Mouse (Mus musculus) cerebellum, adult (tissue): Measurements from ENCODE around the gene Bhlhe40.

Source experiments
- ATAC-seq: cut with Nextera tagmentation; 2 replicates; pipeline ENCODE4 v1.9.2; 2017; ENCODE audit warnings: mild to moderate bottlenecking, moderate library complexity, mixed read lengths; ENCODE audit not compliant: insufficient number of reproducible peaks, low FRiP score, low TSS enrichment

Bhlhe40 gene

GRCm38 (mm10) chr6:108711192-108711964 is 50.9 kb downstream of the Bhlhe40 start:
- no peak for ATAC-seq

GRCm38 (mm10) chr6:108712148-108712547 is 51.7 kb downstream of the Bhlhe40 start:
- ATAC-seq: no peak

GRCm38 (mm10) chr6:108713175-108713974 is 52.9 kb downstream of the Bhlhe40 start:
- ATAC-seq: no peak
